Mouse (Mus musculus) heart, postnatal 14 days (tissue): ENCODE measurements at regions not wholly inside any gene's neighbourhood (a gene's known extent, or its start where the extent isn't known, plus 50 kb on each side); places are given as distances from the start of the nearest gene placed in this dataset.
A peak's percentile ranks its signal among the peaks of the same experiment; 100 is the strongest.

Source experiments
- DNase-seq, 2 experiments: peaks; one replicate each; pipeline ENCODE4 v3.0.0; 2021 to 2022
- intact Hi-C: fragments of 180-260 bp; cut with DNase I; formaldehyde crosslinking; loops from one replicate; pipeline ENCODE4 v1.15.1; 2025

DNA sequence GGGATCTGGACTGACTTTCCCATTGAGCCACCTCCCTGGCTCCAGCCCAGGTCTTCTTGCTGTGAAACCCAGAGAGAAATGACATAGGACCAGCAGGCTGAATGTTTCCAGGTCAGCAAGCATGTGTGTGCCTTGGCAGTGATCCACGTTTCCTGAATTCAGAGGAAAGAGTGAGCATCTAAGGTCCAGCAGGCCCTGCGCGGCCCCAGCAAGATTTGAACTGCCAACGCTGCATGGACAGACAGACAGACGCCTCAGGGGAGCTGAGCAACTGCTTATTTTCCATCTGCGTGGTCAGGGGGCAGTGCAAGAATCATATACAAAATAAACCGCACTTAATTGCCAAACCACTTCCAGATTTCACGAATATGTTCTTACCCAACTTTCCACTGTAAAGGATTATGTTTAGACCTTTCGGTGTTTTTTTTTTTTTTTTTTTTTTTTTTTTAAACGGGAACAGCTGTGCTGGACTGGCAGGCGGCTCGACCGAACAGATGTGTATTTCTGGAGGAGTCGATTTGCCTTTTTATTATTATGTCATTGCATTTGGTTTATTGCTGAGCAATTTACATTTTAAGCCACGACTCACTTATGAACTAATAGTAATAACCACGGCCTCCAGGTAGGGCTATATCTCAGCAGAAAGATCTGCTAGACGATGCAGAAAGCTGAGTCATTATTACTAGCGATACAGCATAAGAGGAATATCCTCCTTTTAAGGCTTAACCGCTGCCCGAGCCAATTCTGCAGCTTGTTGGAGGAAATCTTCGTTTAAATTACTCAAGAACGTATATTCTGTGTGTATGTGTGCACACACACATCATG is 435.7 kb upstream of the Kazn start:
- DNase-seq: peak; percentile 23 to 29

GRCm38 (mm10) chr4:142671872-142672458 is 432.8 kb upstream of the Kazn start:
- DNase-seq: no peak
- intact Hi-C loops: no loop called here

More for the DNA sequence above, 435.7 kb upstream of the Kazn start:
- intact Hi-C loops: no loop called here

GRCm38 (mm10) chr4:142664781-142665180 is 425.6 kb upstream of the Kazn start:
- DNase-seq: no peak
- intact Hi-C loops: no loop called here

- intact Hi-C loops: no loop called here
- no peak for DNase-seq
Measured at GRCm38 (mm10) chr4:142658156-142658555, 419.0 kb upstream of the Kazn start.

GRCm38 (mm10) chr4:142641069-142641468 is 401.9 kb upstream of the Kazn start:
- no peak for DNase-seq
- intact Hi-C loops: no loop called here

- intact Hi-C loops: no loop called here
- no peak for DNase-seq
Measured at GRCm38 (mm10) chr4:142639340-142639733, 400.1 kb upstream of the Kazn start.

GRCm38 (mm10) chr4:142638733-142639339 is 399.6 kb upstream of the Kazn start:
- intact Hi-C loops: no loop called here
- no peak for DNase-seq

DNA sequence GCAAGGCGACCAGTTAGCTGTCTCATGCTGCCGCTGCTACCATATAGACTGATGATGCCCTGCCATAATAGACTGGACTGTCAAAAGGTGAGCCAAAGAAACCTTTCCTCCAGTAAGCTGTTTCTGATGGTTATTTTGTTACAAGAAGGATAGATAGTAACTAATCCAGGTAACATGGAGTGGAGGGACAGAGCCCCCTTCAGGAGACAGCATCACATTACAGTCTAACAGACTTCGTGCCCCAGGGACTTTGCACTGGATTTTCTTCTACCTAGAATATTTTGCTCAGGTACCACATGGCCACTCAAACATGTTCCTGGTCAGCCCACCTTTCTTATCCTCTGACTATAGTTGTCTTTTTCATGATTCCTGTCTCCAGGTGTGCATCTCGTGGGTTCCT is 398.9 kb upstream of the Kazn start:
- intact Hi-C loops: no loop called here
- DNase-seq: no peak

DNA sequence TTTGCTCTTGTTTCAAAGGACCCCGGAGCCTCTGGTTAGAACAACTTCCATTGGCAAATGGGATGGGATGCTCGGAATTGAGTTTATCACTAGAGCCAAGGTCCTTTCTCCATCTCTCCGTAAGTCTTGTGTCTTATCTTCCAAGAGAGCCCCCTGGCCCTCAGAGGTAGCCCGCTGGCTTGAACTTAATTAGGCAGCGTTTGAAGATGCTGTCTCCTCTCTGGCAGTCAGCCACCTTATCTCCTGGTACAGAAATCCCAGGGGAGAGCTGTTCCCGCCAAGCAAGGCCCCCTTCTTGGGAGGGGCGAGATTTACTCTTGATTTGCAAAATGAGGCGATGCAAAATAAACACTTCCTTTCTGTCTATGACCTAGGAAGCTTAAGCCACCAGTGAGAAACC is 395.2 kb upstream of the Kazn start:
- DNase-seq: no peak
- intact Hi-C loops: no loop called here

- DNase-seq: no peak
- intact Hi-C loops: no loop called here
Measured at GRCm38 (mm10) chr4:142633667-142634350, 394.6 kb upstream of the Kazn start.

GRCm38 (mm10) chr4:142626503-142627194 is 387.4 kb upstream of the Kazn start:
- intact Hi-C loops: no loop called here
- no peak for DNase-seq

DNA sequence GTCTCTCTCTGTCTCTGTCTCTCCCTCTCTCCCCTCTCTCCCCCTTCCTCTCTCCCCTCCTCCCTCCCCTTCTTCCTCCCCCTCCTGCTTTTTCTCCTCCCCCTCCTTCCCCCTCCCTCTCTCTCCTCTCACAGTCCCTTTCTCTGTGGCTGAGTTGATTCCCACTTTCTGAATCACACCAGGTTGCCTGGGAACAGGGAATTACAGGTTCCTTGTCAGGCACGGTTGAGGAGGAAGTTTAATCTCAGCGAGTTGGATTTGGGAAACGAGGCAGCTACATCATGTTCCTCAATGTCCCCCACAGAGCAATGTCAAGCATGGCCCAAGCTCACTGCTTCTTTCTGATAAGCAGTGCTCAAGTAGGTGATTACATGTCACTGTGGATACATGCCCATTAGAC is 386.3 kb upstream of the Kazn start:
- intact Hi-C loops: no loop called here
- DNase-seq: no peak

DNA sequence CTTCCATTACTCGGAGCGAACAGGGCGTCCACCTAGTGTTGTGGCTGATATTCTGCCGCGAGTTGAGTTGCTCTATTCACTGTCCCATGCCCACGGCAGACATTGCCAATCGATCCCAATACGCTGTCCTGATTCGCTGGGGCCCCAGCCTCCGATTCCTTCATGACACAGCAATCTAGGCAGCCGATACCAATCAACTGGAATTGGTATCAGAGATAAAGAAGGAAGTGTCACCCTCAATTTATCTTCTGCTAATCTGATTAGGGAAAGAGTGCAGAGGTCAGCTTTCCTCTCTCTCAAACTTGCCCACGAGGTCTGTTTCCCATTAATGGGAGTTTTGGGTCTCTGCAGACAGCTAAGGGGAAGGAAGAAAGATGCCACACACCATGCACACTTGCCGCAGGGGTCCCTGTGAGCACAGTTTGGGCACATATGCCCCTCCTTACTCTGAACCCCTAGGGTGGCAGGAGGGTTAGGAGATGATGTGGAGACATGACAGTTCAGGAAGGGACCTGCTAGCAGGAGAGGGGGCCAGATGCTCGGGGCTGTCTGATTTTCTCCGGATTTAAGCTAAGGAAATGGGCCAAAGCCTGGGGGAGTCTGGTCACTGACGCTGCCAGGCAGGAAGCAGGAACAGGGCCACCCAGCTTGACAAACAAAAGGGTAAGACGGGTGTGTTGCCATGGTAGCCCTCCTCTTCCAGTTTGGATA is 383.1 kb upstream of the Kazn start:
- intact Hi-C loops: no loop called here

DNA sequence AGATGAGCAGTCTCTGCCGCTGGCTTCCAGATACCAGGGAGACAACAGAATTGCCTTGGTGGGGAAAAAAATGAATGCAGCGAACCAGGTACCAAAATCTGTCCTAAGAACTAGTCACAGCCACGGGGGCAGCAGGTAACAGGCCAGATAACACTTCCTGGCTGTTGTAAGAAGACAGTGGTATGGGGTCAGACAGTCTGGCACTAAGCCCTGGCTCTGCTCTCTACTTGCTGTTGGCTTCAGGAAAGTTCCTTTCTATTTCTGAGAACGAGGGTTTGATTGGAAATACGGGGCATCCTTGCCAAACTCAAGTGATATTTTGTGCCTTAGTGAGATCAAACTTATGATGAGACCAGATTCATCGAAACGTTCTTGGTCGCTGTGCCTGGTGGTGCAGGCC is 380.2 kb upstream of the Kazn start:
- DNase-seq: no peak
- intact Hi-C loops: loop anchor here (10.0 kb wide), 1 partner anchor 405 kb away; no protein-coding TSS in a partner anchor

More for the DNA sequence above, 383.1 kb upstream of the Kazn start:
- DNase-seq: no peak

DNA sequence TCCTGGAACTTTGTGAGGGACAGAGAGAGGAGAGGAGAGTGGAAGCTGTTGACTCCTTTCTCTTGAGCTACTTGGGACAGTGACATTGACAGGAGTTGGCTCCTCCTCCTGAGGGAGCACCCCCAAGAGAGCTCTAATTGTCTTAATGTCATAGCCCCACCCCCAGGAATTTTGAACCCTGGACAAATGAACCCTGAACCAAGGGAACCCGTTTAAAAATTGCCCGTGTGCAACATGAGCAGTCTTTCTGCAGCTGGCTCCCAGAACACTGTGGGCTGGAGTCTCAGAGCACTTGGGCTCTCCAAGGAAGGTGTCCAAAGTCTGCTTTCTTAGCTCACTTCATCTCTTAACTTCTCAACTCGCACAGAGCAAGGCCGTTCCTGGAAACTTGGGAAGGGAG is 379.6 kb upstream of the Kazn start:
- no peak for DNase-seq
- intact Hi-C loops: loop anchor here (10.0 kb wide), 1 partner anchor 406 kb away; no protein-coding TSS in a partner anchor

GRCm38 (mm10) chr4:142617676-142618075 is 378.5 kb upstream of the Kazn start:
- intact Hi-C loops: loop anchor here (10.0 kb wide), 1 partner anchor 407 kb away; no protein-coding TSS in a partner anchor
- peak in 1 of 2 experiments; percentile 8 for DNase-seq

GRCm38 (mm10) chr4:142616901-142617300 is 377.7 kb upstream of the Kazn start:
- intact Hi-C loops: loop anchor here (10.0 kb wide), 1 partner anchor 408 kb away; no protein-coding TSS in a partner anchor
- no peak for DNase-seq

GRCm38 (mm10) chr4:142605098-142605497 is 365.9 kb upstream of the Kazn start:
- intact Hi-C loops: no loop called here
- DNase-seq: no peak

DNA sequence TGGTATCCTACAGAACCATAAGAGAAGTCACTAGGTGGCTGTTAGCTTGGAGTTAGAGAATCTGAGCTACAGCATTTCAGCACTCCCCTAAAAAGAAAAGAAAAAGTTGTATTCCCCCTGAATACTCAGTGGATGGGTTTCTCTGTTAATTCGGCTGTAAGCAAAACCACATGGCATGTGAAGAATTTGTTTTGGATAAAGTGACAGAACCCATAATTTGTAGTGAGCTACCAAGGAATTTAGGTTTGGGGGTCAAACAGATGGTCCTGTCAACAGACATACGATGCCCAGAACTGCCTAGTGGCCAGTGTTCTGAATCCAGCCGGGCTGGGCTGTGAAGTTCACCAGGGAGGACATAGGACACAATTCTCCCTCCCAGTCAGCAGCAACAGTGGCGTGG is 358.0 kb upstream of the Kazn start:
- DNase-seq: no peak
- intact Hi-C loops: no loop called here
